Mouse (Mus musculus) heart, embryonic 16.5 days (tissue): ENCODE data around the gene Hoxd11. TPM values are rescaled to one million over a fixed set of nuclear protein-coding genes. Genes with fewer than 3 reads are reported as not detected.

Experiments used
- ATAC-seq: fragments of 200-750 bp; cut with Nextera tagmentation; replicated peaks from 2 replicates; pipeline ENCODE4 v1.8.0; 2017; ENCODE audit warnings: moderate number of reproducible peaks; ENCODE audit not compliant: insufficient read depth, low FRiP score; ENCODE audit errors: extremely low read depth
- H3K27ac ChIP-seq: fragments of 300-500 bp; sonication (generic); 2 replicates; pipeline ENCODE4 v1.5.1; 2014; ENCODE audit warnings: mild to moderate bottlenecking, low read length, control low read depth, moderate library complexity
- H3K27me3 ChIP-seq: fragments of 300-500 bp; sonication (generic); 2 replicates; pipeline ENCODE4 v1.6.1; 2014; ENCODE audit warnings: low read length, mixed read lengths; ENCODE audit not compliant: control insufficient read depth, insufficient read depth
- H3K36me3 ChIP-seq: fragments of 300-500 bp; sonication (generic); 2 replicates; pipeline ENCODE4 v1.6.1; 2014; ENCODE audit not compliant: control insufficient read depth, insufficient read depth
- H3K4me1 ChIP-seq: fragments of 300-500 bp; sonication (generic); 2 replicates; pipeline ENCODE4 v1.6.1; 2014; ENCODE audit warnings: low read length, mixed read lengths; ENCODE audit not compliant: control insufficient read depth, insufficient read depth
- H3K4me2 ChIP-seq: fragments of 300-500 bp; sonication (generic); 2 replicates; pipeline ENCODE4 v1.6.1; 2014; ENCODE audit warnings: low read depth, mild to moderate bottlenecking, control low read depth, low read length
- H3K4me3 ChIP-seq: fragments of 300-500 bp; sonication (generic); 2 replicates; pipeline ENCODE4 v1.5.1; 2014; ENCODE audit warnings: mild to moderate bottlenecking, control low read depth, low read length
- H3K9ac ChIP-seq: fragments of 300-500 bp; sonication (generic); 2 replicates; pipeline ENCODE4 v1.6.1; 2014; ENCODE audit warnings: low read length, control low read depth
- H3K9me3 ChIP-seq: fragments of 300-500 bp; sonication (generic); replicated peaks from 2 replicates; pipeline ENCODE4 v1.6.1; 2016; ENCODE audit warnings: low read length; ENCODE audit not compliant: control insufficient read depth
- WGBS: fragments of 180-500 bp; shearing (Covaris S2); extraction: QIAGEN DNeasy Blood & Tissue Kit; methylation state at CpG from one replicate; pipeline ENCODE4 v1.1.7; 2014; 5-methylcytosine and 5-hydroxymethylcytosine counted together
- polyA plus RNA-seq: library from polyadenylated mRNA; unstranded; fragments of >200 nt; fragmentation: Nextera tagmentation; extraction: Ambion mirVana; gene quantifications from 2 replicates; pipeline ENCODE4 v1.2.1, GENCODE M21; 2015

Gene Hoxd11
- polyA plus RNA-seq, 1 experiment from 2014 or later: not detected

DNA sequence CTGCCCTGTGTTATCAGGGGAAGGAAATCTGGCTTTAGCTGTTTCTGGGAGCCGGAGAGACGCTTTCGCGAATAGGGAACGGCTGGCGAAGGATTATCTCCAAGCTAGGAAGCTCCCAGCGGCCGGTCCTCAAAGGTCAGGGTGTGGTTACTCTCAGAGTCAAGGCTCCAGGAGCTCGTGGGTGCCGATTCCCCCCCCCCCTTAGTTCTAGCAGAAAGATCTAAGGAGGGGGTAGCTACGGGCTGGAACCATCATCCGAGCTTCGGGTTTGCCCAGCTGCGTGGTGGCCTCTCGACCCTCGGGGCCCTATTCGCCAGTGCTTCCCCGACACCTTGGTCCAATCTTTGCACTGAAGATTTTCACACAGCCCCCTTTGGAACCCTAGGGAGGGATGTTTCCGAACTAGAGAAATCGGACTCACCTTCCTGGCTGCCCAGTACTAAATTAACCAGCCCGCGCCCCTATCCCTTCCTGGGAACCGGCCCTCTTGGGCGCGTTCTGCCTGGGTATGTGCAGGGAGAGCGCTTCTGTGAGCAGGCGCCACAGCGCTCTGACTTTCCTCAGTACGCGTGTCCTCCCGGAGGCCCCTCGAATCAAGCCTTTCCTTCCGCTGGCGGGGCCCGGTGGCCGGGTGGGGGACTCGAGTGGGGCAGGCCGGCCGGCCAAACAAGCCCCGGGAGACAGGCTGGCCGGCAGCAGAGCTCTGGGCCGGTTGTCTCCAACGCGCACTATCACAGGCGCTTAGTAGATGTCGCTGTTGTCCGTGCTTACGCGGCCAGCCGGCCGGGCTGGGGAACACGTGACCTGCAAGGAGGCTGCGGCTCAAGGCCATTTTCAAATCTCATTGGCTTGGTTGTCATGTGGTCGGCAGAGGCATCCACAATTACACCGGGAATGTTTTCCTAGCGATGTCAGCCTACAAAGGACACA, 11.9 kb downstream of the Hoxd11 start, which contains the start of gene Hoxd10:
Hoxd10 (plus strand) TSS at position 903 of the 930 bp plus-strand sequence.
- peak within 1 kb of the TSS; percentile 28 for H3K4me3 ChIP-seq
- WGBS: 1% methylated on average over 56 of the region's 56 CpGs
- no peaks in the 10 kb centered on the region for H3K4me1 ChIP-seq
- H3K9me3 ChIP-seq: no peaks in the 10 kb centered on the region; the same call in 1 of the 2 replicates
- ATAC-seq: peak; percentile 72
- peak within 1 kb of the TSS; percentile 38 for H3K4me2 ChIP-seq
- peaks cover 90% of the 10 kb centered on the region for H3K27me3 ChIP-seq
- H3K27ac ChIP-seq: no peak within 1 kb of the TSS
- H3K9ac ChIP-seq: no peak within 1 kb of the TSS
- H3K36me3 ChIP-seq: no peaks in the 10 kb centered on the region

DNA sequence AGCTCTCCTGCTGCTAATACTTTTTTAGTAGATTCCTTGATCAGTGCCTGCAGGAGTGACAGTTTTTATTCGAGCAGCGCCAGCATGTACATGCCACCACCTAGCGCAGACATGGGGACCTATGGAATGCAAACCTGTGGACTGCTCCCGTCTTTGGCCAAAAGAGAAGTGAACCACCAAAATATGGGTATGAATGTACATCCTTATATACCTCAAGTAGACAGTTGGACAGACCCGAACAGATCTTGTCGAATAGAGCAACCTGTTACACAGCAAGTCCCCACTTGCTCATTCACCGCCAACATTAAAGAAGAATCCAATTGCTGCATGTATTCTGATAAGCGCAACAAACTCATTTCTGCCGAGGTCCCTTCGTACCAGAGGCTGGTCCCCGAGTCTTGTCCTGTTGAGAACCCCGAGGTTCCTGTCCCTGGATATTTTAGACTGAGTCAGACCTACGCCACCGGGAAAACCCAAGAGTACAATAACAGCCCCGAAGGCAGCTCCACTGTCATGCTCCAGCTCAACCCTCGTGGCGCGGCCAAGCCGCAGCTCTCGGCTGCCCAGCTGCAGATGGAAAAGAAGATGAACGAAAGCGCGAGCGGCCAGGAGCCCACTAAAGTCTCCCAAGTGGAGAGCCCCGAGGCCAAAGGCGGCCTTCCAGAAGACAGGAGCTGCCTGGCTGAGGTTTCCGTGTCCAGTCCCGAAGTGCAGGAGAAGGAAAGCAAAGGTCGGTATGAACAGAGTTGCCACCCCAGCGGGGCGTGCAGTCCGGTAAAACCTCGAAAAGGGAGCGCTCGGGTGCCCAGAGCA, 12.8 kb downstream of the Hoxd11 start:
- Histone ChIP-seq H3K9me3 (no peaks in the 10 kb centered on the region; the same call in 1 of the 2 replicates), H3K27me3 (peaks cover 90% of the 10 kb centered on the region), H3K27ac (no peak overlapping the region), H3K4me2 (no peak overlapping the region), H3K36me3 (no peaks in the 10 kb centered on the region), H3K4me1 (no peaks in the 10 kb centered on the region), H3K4me3 (no peak overlapping the region), H3K9ac (no peak overlapping the region)
- no peak for ATAC-seq
- WGBS: 4% methylated on average over 35 of the region's 35 CpGs

DNA sequence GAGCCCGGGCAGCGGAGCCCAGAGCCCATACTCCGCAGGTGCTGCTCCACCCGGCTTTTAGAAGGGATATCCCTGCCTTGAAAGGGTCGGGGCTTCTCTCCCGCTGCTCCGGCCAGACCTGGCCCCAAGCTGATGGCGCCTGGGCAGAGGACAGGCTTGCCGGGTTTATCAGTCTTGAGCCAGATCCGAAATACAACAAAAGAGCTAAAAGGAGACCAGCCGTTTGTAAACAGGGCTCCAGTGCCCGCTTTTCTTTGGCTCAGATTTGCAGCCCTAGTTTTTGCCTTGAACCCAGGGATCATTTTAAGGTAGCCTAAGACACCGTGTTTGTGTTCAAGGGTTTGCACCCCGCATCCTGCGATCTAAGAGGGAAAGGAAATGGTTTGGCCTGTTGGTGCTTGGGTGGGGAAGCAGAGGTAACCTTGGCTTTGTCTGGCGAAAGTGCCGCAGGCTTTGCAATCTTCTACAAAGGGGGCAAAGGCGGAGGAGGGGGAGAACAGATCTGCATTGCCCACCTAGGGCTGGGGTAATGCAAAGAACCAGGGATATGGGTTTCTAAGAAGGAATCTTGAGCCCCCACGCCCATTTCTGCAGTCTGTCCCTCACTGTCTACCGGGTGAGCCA, 13.6 kb downstream of the Hoxd11 start:
- Histone ChIP-seq H3K4me2 (no peak overlapping the region), H3K4me3 (no peak overlapping the region), H3K9ac (no peak overlapping the region), H3K27ac (no peak overlapping the region), H3K4me1 (peaks cover 3% of the 10 kb centered on the region; the same call in 1 of the 2 replicates), H3K36me3 (no peaks in the 10 kb centered on the region), H3K27me3 (peaks cover 88% of the 10 kb centered on the region), H3K9me3 (no peaks in the 10 kb centered on the region; the same call in 1 of the 2 replicates)
- 2% methylated on average over 20 of the region's 20 CpGs for whole genome bisulfite sequencing
- ATAC-seq: no peak

DNA sequence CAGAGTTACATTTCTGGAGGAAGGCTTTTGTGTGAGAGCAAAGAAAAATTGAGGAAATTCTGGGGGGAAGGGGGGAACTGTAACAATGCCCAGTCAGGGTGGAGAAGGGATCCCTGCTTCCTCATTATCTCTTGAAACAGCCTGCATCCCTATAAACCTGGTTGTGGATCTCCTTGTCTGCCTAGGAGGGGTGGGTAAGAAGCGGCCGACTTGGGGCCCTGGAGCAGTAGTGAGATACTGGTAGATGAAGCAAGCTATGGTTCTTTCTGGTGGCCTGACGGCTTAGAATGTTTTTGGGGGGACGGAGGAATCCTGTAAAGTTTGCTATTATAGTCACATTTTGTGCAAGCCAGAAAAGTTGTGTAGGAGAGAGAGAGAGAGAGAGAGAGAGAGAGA, 14.1 kb downstream of the Hoxd11 start:
- Histone ChIP-seq H3K36me3 (no peaks in the 10 kb centered on the region), H3K9ac (no peak overlapping the region), H3K4me3 (no peak overlapping the region), H3K4me1 (peaks cover 7% of the 10 kb centered on the region; the same call in 1 of the 2 replicates), H3K9me3 (no peaks in the 10 kb centered on the region; the same call in 1 of the 2 replicates), H3K4me2 (no peak overlapping the region), H3K27me3 (peaks cover 90% of the 10 kb centered on the region), H3K27ac (no peak overlapping the region)
- WGBS: 11% methylated on average over 4 of the region's 4 CpGs
- ATAC-seq: no peak

DNA sequence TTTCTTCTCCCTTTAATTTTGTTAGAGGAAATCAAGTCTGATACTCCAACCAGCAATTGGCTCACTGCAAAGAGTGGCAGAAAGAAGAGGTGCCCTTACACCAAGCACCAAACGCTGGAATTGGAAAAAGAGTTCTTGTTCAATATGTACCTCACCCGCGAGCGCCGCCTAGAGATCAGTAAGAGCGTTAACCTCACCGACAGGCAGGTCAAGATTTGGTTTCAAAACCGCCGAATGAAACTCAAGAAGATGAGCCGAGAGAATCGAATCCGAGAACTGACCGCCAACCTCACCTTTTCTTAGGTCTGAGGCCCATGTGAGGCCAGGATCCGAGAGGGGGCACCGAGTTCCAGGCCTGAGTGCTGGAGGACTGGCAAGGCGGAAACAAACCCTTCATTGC, 14.7 kb downstream of the Hoxd11 start:
- peaks cover 90% of the 10 kb centered on the region for H3K27me3 ChIP-seq
- H3K9me3 ChIP-seq: no peaks in the 10 kb centered on the region; the same call in 1 of the 2 replicates
- ATAC-seq: no peak
- H3K4me2 ChIP-seq: no peak overlapping the region
- no peak overlapping the region for H3K4me3 ChIP-seq
- H3K36me3 ChIP-seq: no peaks in the 10 kb centered on the region
- no peak overlapping the region for H3K9ac ChIP-seq
- peaks cover 7% of the 10 kb centered on the region; the same call in 1 of the 2 replicates for H3K4me1 ChIP-seq
- no peak overlapping the region for H3K27ac ChIP-seq
- 2% methylated on average over 16 of the region's 16 CpGs for WGBS

DNA sequence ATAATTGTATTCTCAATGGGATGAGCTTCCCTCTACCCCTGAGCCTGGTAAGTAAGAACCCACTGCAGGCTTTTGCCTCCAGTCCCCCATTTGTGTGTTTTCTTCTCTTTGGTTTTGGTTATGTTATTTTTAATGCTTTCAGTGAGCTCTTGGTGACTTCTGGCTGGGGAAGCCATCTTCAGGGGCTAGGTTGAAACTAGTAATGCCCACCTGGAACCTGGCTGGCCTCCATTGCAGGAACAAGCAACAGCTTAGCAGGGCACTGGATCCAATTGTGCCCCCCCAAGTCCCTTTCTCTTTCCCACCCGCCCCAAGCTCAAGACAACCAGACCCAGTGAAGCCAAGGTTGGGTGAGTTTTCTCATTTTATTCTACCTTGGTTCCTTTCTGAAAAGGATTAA, 16.0 kb downstream of the Hoxd11 start:
- H3K27me3 ChIP-seq: peaks cover 90% of the 10 kb centered on the region
- no peak overlapping the region for H3K4me2 ChIP-seq
- WGBS: 0% methylated on average over 1 of the region's 1 CpGs
- no peaks in the 10 kb centered on the region; the same call in 1 of the 2 replicates for H3K9me3 ChIP-seq
- no peak overlapping the region for H3K9ac ChIP-seq
- no peak for ATAC-seq
- H3K4me1 ChIP-seq: peaks cover 7% of the 10 kb centered on the region; the same call in 1 of the 2 replicates
- H3K27ac ChIP-seq: no peak overlapping the region
- no peaks in the 10 kb centered on the region for H3K36me3 ChIP-seq
- H3K4me3 ChIP-seq: no peak overlapping the region

DNA sequence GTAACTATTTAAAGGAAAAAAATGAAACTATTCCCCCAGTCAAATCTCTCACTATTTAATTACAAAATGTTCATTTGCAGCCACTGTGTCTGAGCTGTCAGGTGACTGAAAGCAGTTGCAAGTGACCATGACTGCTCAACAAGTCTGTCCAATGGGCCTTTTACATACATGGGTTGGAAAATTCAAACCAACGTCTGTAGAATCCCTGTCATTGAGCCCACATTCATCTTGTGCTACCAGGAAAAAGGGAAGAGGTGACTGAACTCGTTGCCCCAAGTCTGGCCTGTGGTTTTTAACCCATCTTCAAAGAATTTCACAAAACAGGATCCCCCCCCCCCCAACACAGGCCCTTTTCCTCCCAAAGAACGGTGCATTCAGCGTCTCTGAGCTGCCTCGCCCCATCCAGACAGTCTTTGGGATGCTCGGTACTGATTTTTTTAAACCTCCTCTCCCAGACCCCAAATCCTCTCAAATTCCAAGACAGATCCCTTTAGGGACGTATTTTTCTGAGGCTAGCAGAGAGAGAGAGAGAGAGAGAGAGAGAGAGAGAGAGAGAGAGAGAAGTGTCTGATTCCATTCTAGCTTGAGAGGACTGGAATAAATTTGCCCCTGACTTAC, 16.6 kb downstream of the Hoxd11 start:
- H3K9me3 ChIP-seq: no peaks in the 10 kb centered on the region; the same call in 1 of the 2 replicates
- no peak overlapping the region for H3K4me3 ChIP-seq
- H3K36me3 ChIP-seq: no peaks in the 10 kb centered on the region
- H3K27me3 ChIP-seq: peaks cover 94% of the 10 kb centered on the region
- H3K9ac ChIP-seq: no peak overlapping the region
- peaks cover 7% of the 10 kb centered on the region; the same call in 1 of the 2 replicates for H3K4me1 ChIP-seq
- H3K4me2 ChIP-seq: no peak overlapping the region
- H3K27ac ChIP-seq: no peak overlapping the region
- WGBS: 4% methylated on average over 7 of the region's 7 CpGs
- ATAC-seq: no peak
